In the genomic region with DNA sequence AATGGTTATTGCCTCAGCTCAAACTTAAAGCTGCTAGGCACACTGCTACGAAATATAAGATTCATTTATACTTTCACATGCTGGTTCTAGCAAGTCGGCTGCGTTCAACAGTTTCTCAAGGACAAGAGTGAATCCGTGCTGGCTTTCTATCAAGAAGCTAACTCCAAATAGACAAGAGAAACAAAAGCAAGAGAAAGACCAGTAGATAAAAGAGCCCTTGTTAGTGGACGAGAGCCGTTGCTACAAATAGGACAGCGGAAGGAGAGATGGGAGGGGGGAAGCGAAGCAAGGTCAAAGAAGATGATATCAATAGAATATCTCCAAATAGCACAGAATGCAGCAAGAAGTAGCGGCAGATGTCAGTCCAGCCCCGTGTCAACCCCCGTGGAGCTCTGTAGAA, we compare ENCODE assay signal across 13 mouse cellular contexts. TPM values are rescaled to one million over a fixed set of nuclear protein-coding genes. Genes with fewer than 3 reads are reported as not detected.
A peak's percentile ranks its signal among the peaks of the same experiment; 100 is the strongest.
DNase-seq lines count a peak whose midpoint lies in the region; ATAC-seq and TF ChIP-seq lines count a peak whose summit lies in the region.
"Had no signal": no experiment of that assay in that cellular context is flagged by ENCODE, and none has a peak within 500 bp of the region (broad histone marks: within the 10 kb centered on the region; RNA-seq: fewer than 3 reads in every experiment).

No protein-coding gene starts in this region.

- peak overlapping the region; percentile 35 for H3K4me2 ChIP-seq in hindbrain, embryonic 16.5 days (ENCODE audit: low read length)
- H3K4me2 ChIP-seq: heart, embryonic 11.5 days; lung, embryonic 15.5 days had no signal

- no peak overlapping the region for H3K9ac ChIP-seq in hindbrain, embryonic 16.5 days (ENCODE audit: low read depth, low read length)
- H3K9ac ChIP-seq: lung, embryonic 15.5 days had no signal

- no peak for TF ChIP-seq POLR2A in cerebellum, adult 2 months (IDR thresholded peaks at IDR 0.05; ENCODE audit: borderline replicate concordance, insufficient read depth, low read length)

- no peak for ATAC-seq in hindbrain, embryonic 16.5 days
- ATAC-seq: activated CD4-positive, CD25-positive, alpha-beta regulatory T cell, adult 4 months had no signal

- no peaks in the 10 kb centered on the region for H3K9me3 ChIP-seq in hindbrain, embryonic 16.5 days (ENCODE audit: control insufficient read depth, low read length)
- H3K9me3 ChIP-seq: lung, embryonic 15.5 days had no signal

- no peaks in the 10 kb centered on the region for H3K36me3 ChIP-seq in hindbrain, embryonic 16.5 days (ENCODE audit: control insufficient read depth, insufficient read depth, low read length)
- H3K36me3 ChIP-seq: G1E; lung, embryonic 15.5 days had no signal

- no peak overlapping the region for H3K27ac ChIP-seq in cerebellum, adult 2 months (ENCODE audit: insufficient read depth, low read length)
- no peak overlapping the region for H3K27ac ChIP-seq in hindbrain, embryonic 16.5 days (ENCODE audit: low read depth, low read length)
- H3K27ac ChIP-seq: lung, embryonic 15.5 days had no signal

- no peak for TF ChIP-seq CTCF in cerebellum, adult 2 months (IDR thresholded peaks at IDR 0.05; ENCODE audit: borderline replicate concordance, insufficient read depth, low read depth, low read length)

- H3K27me3 ChIP-seq in cerebellum, adult 2 months (ENCODE audit: control insufficient read depth, insufficient read depth, low read length), result no peaks in the 10 kb centered on the region
- no peaks in the 10 kb centered on the region for H3K27me3 ChIP-seq in hindbrain, embryonic 16.5 days (replicated peaks; ENCODE audit: control insufficient read depth, insufficient read depth, low read length)
- H3K27me3 ChIP-seq: lung, embryonic 15.5 days had no signal

- H3K4me3 ChIP-seq in cerebellum, adult 2 months (replicated peaks; ENCODE audit: insufficient read depth, low read depth, low read length), result peak overlapping the region; percentile 24
- H3K4me3 ChIP-seq in hindbrain, embryonic 16.5 days (ENCODE audit: low read length), result no peak overlapping the region
- H3K4me3 ChIP-seq: lung, embryonic 15.5 days had no signal

- no peaks in the 10 kb centered on the region for H3K4me1 ChIP-seq in cerebellum, adult 2 months (ENCODE audit: control insufficient read depth, insufficient read depth, low read length)
- H3K4me1 ChIP-seq in hindbrain, embryonic 16.5 days (ENCODE audit: control insufficient read depth, insufficient read depth, low read depth, low read length), result peaks cover 4% of the 10 kb centered on the region; the same call in 1 of the 2 replicates
- H3K4me1 ChIP-seq: lung, embryonic 15.5 days had no signal

- WGBS in cerebellum, adult 2 months, result 24% methylated on average over 11 of the region's 11 CpGs
- WGBS in hindbrain, embryonic 16.5 days, result 48% methylated on average over 11 of the region's 11 CpGs

- DNase-seq in cerebellum, adult 2 months, result peak; percentile 24 to 25
- no peak for DNase-seq in cerebellum, adult 11 months
- peak; percentile 6 for DNase-seq in ovary, adult 18-20 months (ENCODE audit: low spot score)
- DNase-seq in ovary, postnatal 14 days (ENCODE audit: low spot score), result no peak
- DNase-seq in right cerebral cortex, postnatal 25 days, result peak; percentile 25
- DNase-seq in lung, postnatal 4 days, result no peak
- DNase-seq in adrenal gland, adult 18-20 months (ENCODE audit: low spot score in 2 of 2), result no peak
- DNase-seq: kidney, postnatal 4 days had no signal

RNA-seq across cellular contexts. Expression of gene Akt3, which starts 49.5 kb away (rescaled TPM):
- polyA plus RNA-seq in cerebellum, adult 2 months (2012; rRNA removed), result 39.8 and 40.0 TPM in 2 replicates
- polyA plus RNA-seq in hindbrain, embryonic 16.5 days (2015; fragmentation: Nextera tagmentation; extraction: Ambion mirVana), result 17.7 and 22.9 TPM in 2 replicates
- 10 to 100 TPM; 23.3 to 26.4 TPM for total RNA-seq in adrenal gland, adult 18-20 months (2021)
- polyA plus RNA-seq: G1E had no signal

Comparison
In these comparisons a context has a peak if more than half of its experiments do, and no peak if none do; other contexts are left out.
1. DNase-seq: peak in cerebellum, adult 2 months (2 of 2), ovary, adult 18-20 months (single experiment) and right cerebral cortex, postnatal 25 days (single experiment); none in cerebellum, adult 11 months (single experiment), ovary, postnatal 14 days (single experiment), lung, postnatal 4 days (0 of 2) and adrenal gland, adult 18-20 months (0 of 2).